Mouse (Mus musculus): ENCODE results near the gene Rgs10. TPM values are rescaled to one million over a fixed set of nuclear protein-coding genes. Genes with fewer than 3 reads are reported as not detected.

Rgs10 gene
- polyA plus RNA-seq, 1 experiment from 2014 or later: 34.5 TPM

GRCm38 (mm10) chr7:128388968-128389367 is 29.6 kb downstream of the Rgs10 start:
- Histone ChIP-seq H3K9ac (no peak overlapping the region), H3K36me3 (replicated peaks) (no peaks in the 10 kb centered on the region; the same call in 1 of the 2 replicates), H3K27ac (replicated peaks) (0 out of 2 replicates have a peak overlapping the region, but pooled peaks have one; percentile 10), H3K4me3 (replicated peaks) (no peak overlapping the region), H3K4me2 (no peak overlapping the region; the same call in 1 of the 2 replicates), H3K9me3 (replicated peaks) (no peaks in the 10 kb centered on the region), H3K4me1 (replicated peaks) (peaks cover 51% of the 10 kb centered on the region), H3K27me3 (no peaks in the 10 kb centered on the region)
- 25% methylated on average over 7 of the region's 7 CpGs for WGBS (ENCODE audit: insufficient replicate concordance)
- peak; percentile 29; the same call in 1 of the 2 replicates for ATAC-seq (ENCODE audit: insufficient read depth)

DNA sequence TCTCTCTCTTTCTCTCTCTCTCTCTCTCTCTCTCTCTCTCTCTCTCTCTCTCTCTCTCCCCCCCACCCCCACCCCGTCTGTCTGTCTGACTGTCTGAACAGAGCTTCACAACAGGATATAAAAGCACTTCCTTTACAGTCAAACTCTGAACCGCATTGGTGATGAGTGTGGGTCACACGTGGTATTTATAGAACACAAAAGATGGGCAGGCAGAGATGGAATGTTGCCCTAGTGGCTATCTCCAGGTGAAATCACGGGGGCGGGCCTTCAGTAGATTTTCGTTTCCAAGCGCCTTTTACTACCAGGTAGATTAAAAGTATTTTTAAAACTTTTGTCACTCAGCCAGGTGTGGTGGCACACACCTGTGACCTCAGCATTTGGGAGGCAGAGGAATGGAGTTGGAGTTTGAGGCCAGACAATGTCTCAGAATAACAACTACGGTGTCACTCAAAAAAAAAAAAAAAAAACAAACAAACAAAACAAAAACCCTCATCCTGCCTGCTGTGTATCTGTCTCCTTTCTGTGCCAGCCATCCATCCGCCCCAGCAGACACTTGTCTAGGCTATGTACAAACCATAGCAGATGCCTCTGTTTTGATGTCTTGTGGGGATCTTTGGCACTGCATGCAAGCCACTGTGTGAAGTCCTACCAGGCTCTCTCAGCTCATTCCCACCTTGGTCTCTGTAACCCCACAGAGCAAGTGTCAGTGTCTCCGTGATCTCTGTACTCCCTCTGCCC is 34.7 kb downstream of the Rgs10 start:
- no peak overlapping the region for H3K4me2 ChIP-seq
- H3K9me3 ChIP-seq (replicated peaks): no peaks in the 10 kb centered on the region
- no peaks in the 10 kb centered on the region; the same call in 1 of the 2 replicates for H3K36me3 ChIP-seq (replicated peaks)
- no peak overlapping the region for H3K27ac ChIP-seq (replicated peaks)
- peaks cover 38% of the 10 kb centered on the region for H3K4me1 ChIP-seq (replicated peaks)
- WGBS (ENCODE audit: insufficient replicate concordance): 44% methylated on average over 10 of the region's 10 CpGs
- no peak overlapping the region for H3K4me3 ChIP-seq (replicated peaks)
- no peak for ATAC-seq (ENCODE audit: insufficient read depth)
- no peaks in the 10 kb centered on the region for H3K27me3 ChIP-seq
- H3K9ac ChIP-seq: no peak overlapping the region

DNA sequence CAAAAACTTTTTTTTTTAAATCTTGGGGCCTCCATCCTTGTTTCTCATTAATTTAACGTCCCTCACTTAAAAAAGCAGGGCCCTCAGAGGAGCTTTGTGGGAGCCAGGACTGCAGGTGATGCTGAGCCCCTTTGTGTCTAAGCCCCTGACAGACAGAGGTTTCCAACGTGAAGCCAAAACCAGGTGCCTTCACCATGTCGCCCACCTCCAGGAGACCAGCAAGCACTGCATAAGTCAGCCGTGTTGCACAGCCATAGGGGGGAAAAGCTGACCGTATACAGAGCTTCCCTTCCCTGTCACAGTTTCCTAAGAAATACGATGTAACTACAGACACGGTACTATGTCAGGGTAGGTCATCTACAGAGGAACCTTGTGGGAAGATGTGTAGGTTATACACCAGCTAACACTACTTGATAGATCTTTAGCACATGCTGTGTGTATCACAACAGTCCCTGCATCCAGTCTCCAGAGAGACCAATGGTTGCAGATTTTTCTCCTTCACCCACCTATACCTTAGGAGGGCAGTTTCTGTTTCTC is 35.3 kb downstream of the Rgs10 start:
- Histone ChIP-seq H3K4me1 (replicated peaks) (peaks cover 34% of the 10 kb centered on the region), H3K36me3 (replicated peaks) (no peaks in the 10 kb centered on the region; the same call in 1 of the 2 replicates)

DNA sequence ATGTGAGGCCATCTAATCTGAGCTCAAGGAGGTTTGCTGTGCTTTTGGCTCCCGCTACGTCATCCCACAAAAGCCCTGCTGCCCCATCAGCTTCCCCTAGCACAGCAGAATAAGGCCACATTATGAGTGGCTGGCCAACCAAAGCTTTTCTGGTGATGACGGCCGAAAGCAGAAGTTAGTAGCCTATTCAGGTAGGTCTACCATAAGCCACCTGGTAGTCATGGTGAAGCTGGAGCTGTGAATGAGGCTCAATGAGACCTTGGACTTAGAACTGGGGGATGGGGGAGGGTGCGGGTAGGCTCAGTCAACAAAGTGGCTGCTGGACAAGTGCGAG is 36.1 kb downstream of the Rgs10 start:
- no peaks in the 10 kb centered on the region for H3K27me3 ChIP-seq
- no peak overlapping the region for H3K4me2 ChIP-seq
- H3K9me3 ChIP-seq (replicated peaks): no peaks in the 10 kb centered on the region
- no peak overlapping the region for H3K9ac ChIP-seq
- no peak for ATAC-seq (ENCODE audit: insufficient read depth)
- no peak overlapping the region for H3K27ac ChIP-seq (replicated peaks)
- WGBS (ENCODE audit: insufficient replicate concordance): 72% methylated on average over 6 of the region's 6 CpGs
- no peak overlapping the region for H3K4me3 ChIP-seq (replicated peaks)
- no peaks in the 10 kb centered on the region; the same call in 1 of the 2 replicates for H3K36me3 ChIP-seq (replicated peaks)
- peaks cover 34% of the 10 kb centered on the region for H3K4me1 ChIP-seq (replicated peaks)

More for the DNA sequence above, 35.3 kb downstream of the Rgs10 start:
- H3K9me3 ChIP-seq (replicated peaks): no peaks in the 10 kb centered on the region
- no peak overlapping the region for H3K27ac ChIP-seq (replicated peaks)
- no peak for ATAC-seq (ENCODE audit: insufficient read depth)
- H3K4me3 ChIP-seq (replicated peaks): no peak overlapping the region
- no peaks in the 10 kb centered on the region for H3K27me3 ChIP-seq
- no peak overlapping the region for H3K9ac ChIP-seq
- no peak overlapping the region for H3K4me2 ChIP-seq
- 51% methylated on average over 7 of the region's 7 CpGs for WGBS (ENCODE audit: insufficient replicate concordance)

DNA sequence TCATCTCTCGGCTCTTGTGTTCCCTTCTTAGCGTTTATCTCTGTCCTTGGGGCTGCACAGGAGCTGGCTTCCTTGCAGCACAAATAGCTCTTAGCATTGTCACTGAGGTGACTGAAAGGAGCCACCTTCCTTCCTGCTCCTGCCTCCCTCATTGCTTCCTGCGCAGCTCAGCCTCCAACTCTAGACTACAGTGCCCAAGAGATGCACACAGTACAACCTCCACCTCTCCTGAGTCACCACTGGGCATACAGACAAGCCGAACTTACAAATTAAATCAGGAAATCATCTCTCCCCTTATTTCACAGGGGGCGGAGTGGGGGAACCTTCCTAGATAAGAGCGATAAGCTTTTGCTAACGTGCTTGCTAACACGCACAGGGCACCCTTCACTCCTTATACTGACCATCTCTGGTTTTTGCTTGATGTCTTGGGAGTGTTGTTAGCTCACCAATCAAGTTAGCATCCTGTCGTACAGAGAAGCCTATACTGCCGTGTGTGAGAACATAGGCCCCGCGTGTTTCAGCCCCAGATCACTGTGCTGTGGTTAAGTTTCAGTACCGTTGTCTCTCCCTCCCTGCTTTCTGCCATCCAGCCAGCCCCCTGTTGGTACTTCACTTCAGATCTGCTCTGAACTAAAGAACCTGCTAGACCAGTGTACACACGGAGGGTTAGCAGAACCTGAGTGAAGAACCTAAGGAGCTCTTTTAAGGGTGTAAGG is 36.6 kb downstream of the Rgs10 start:
- ATAC-seq (ENCODE audit: insufficient read depth): no peak
- Histone ChIP-seq H3K9ac (no peak overlapping the region), H3K4me2 (no peak overlapping the region), H3K27me3 (no peaks in the 10 kb centered on the region), H3K4me1 (replicated peaks) (peaks cover 34% of the 10 kb centered on the region), H3K9me3 (replicated peaks) (no peaks in the 10 kb centered on the region), H3K4me3 (replicated peaks) (no peak overlapping the region), H3K27ac (replicated peaks) (no peak overlapping the region), H3K36me3 (replicated peaks) (no peaks in the 10 kb centered on the region; the same call in 1 of the 2 replicates)
- WGBS (ENCODE audit: insufficient replicate concordance): 44% methylated on average over 14 of the region's 14 CpGs

DNA sequence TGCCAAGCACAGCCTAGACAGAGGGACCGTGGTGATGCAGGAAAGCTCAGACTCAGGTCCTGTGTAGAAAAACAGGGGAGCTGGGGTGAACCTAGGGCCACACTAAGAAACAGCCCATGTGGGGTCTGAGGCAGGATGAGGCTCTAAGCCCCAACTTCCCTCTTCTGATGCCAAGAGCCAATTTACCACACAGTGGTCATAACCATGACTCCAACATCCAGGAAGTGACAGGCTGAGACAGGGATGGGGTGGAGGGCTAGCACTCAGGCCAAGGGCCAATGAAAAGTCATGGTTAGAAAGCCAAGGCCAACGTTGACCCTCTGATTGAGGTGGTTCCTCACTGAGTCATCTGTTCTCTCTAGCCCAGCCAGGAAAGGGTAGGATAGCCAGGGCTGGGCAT is 37.6 kb downstream of the Rgs10 start:
- no peak overlapping the region for H3K27ac ChIP-seq (replicated peaks)
- ATAC-seq (ENCODE audit: insufficient read depth): no peak
- H3K9me3 ChIP-seq (replicated peaks): no peaks in the 10 kb centered on the region
- no peak overlapping the region for H3K9ac ChIP-seq
- peaks cover 36% of the 10 kb centered on the region for H3K4me1 ChIP-seq (replicated peaks)
- H3K36me3 ChIP-seq (replicated peaks): no peaks in the 10 kb centered on the region; the same call in 1 of the 2 replicates
- H3K4me3 ChIP-seq (replicated peaks): no peak overlapping the region
- H3K4me2 ChIP-seq: no peak overlapping the region
- WGBS (ENCODE audit: insufficient replicate concordance): 49% methylated on average over 2 of the region's 2 CpGs
- H3K27me3 ChIP-seq: no peaks in the 10 kb centered on the region

- H3K9ac ChIP-seq: no peak overlapping the region
- H3K9me3 ChIP-seq (replicated peaks): no peaks in the 10 kb centered on the region
- no peaks in the 10 kb centered on the region for H3K27me3 ChIP-seq
- H3K27ac ChIP-seq (replicated peaks): peak overlapping the region; percentile 6; the same call in 1 of the 2 replicates
- no peak for ATAC-seq (ENCODE audit: insufficient read depth)
- no peak overlapping the region; the same call in 1 of the 2 replicates for H3K4me2 ChIP-seq
- no peak overlapping the region for H3K4me3 ChIP-seq (replicated peaks)
- WGBS (ENCODE audit: insufficient replicate concordance): 57% methylated on average over 16 of the region's 16 CpGs
- H3K4me1 ChIP-seq (replicated peaks): peaks cover 38% of the 10 kb centered on the region
- H3K36me3 ChIP-seq (replicated peaks): no peaks in the 10 kb centered on the region
These were observed 39.3 kb downstream of the Rgs10 start for GRCm38 (mm10) chr7:128379162-128379805.

DNA sequence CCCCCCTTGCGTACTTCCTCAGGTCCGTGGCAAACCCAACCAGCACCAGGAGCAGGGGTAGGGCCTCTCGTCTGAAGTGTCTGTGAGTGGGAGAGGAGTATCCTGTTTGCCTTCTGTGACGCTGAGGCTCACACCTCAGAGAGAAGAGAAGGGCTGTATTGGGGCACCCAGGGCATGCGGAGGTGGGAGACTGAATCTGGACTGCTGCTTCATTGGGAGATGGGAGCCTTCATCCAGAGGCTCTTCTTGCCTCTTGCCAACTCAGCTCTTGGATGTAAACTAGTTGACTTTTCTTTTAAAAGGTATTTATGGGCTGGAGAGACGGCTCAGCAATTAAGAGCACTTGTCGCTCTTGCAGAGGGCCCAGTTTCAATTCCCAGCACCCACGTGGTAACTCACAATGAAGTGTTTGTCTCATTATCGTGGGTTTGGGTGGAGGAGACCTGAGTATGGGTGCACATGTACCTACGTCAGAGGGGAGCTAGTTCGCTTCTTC is 42.3 kb downstream of the Rgs10 start:
- WGBS (ENCODE audit: insufficient replicate concordance): 71% methylated on average over 11 of the region's 11 CpGs
- H3K4me2 ChIP-seq: no peak overlapping the region
- no peak overlapping the region for H3K27ac ChIP-seq (replicated peaks)
- no peaks in the 10 kb centered on the region for H3K9me3 ChIP-seq (replicated peaks)
- no peak overlapping the region for H3K4me3 ChIP-seq (replicated peaks)
- H3K27me3 ChIP-seq: no peaks in the 10 kb centered on the region
- no peak for ATAC-seq (ENCODE audit: insufficient read depth)
- H3K9ac ChIP-seq: no peak overlapping the region
- H3K4me1 ChIP-seq (replicated peaks): peaks cover 18% of the 10 kb centered on the region; the same call in 1 of the 2 replicates
- peaks cover 6% of the 10 kb centered on the region for H3K36me3 ChIP-seq (replicated peaks)

- Histone ChIP-seq H3K9me3 (replicated peaks) (no peaks in the 10 kb centered on the region), H3K36me3 (replicated peaks) (peaks cover 6% of the 10 kb centered on the region), H3K4me3 (replicated peaks) (no peak overlapping the region), H3K4me1 (replicated peaks) (0 out of 2 replicates have a peak, but pooled peaks cover 8% of the 10 kb centered on the region), H3K27ac (replicated peaks) (no peak overlapping the region), H3K27me3 (no peaks in the 10 kb centered on the region), H3K4me2 (no peak overlapping the region), H3K9ac (no peak overlapping the region)
- no peak for ATAC-seq (ENCODE audit: insufficient read depth)
- WGBS (ENCODE audit: insufficient replicate concordance): 77% methylated on average over 11 of the region's 11 CpGs
These were observed 44.4 kb downstream of the Rgs10 start for GRCm38 (mm10) chr7:128374156-128374555.

- Histone ChIP-seq H3K36me3 (replicated peaks) (peaks cover 6% of the 10 kb centered on the region), H3K4me3 (replicated peaks) (no peak overlapping the region), H3K9me3 (replicated peaks) (no peaks in the 10 kb centered on the region), H3K9ac (no peak overlapping the region), H3K4me2 (no peak overlapping the region), H3K27me3 (no peaks in the 10 kb centered on the region), H3K27ac (replicated peaks) (no peak overlapping the region), H3K4me1 (replicated peaks) (0 out of 2 replicates have a peak, but pooled peaks cover 4% of the 10 kb centered on the region)
- ATAC-seq (ENCODE audit: insufficient read depth): no peak
- 57% methylated on average over 8 of the region's 8 CpGs for WGBS (ENCODE audit: insufficient replicate concordance)
These were observed 44.8 kb downstream of the Rgs10 start for GRCm38 (mm10) chr7:128373751-128374150.

Data from liver, embryonic 15.5 days (tissue).